Mouse (Mus musculus): ENCODE measurements around the gene Flt3l. TPM values are rescaled to one million over a fixed set of nuclear protein-coding genes. Genes with fewer than 3 reads are reported as not detected.
"Not testable (repeated sequence)": the region's sequence is repeated elsewhere in the genome, so short reads cannot be mapped to it uniquely, and the experiment has no call there.

The Flt3l gene
- polyA plus RNA-seq, 1 experiment from 2014 or later: 2.0 TPM

GRCm38 (mm10) chr7:45119780-45120709 lies 16.2 kb downstream of the Flt3l start:
- ATAC-seq (ENCODE audit: low FRiP score, low read depth): no peak

GRCm38 (mm10) chr7:45118336-45118735 lies 17.9 kb downstream of the Flt3l start:
- Histone ChIP-seq H3K27ac (replicated peaks) (no peak overlapping the region), H3K9me3 (no peaks in the 10 kb centered on the region), H3K9ac (no peak overlapping the region), H3K36me3 (peaks cover 45% of the 10 kb centered on the region), H3K27me3 (no peaks in the 10 kb centered on the region), H3K4me3 (no peak overlapping the region), H3K4me2 (no peak overlapping the region), H3K4me1 (replicated peaks) (peaks cover 22% of the 10 kb centered on the region)
- 90% methylated on average over 6 of the region's 6 CpGs for WGBS
- ATAC-seq (ENCODE audit: low FRiP score, low read depth): no peak

More at GRCm38 (mm10) chr7:45119780-45120709, 16.2 kb downstream of the Flt3l start:
- no peaks in the 10 kb centered on the region for H3K9me3 ChIP-seq
- H3K27me3 ChIP-seq: no peaks in the 10 kb centered on the region
- 80% methylated on average over 5 of the region's 5 CpGs for WGBS
- no peak overlapping the region for H3K27ac ChIP-seq (replicated peaks)
- no peak overlapping the region for H3K4me3 ChIP-seq
- H3K36me3 ChIP-seq: peaks cover 45% of the 10 kb centered on the region
- no peak overlapping the region for H3K9ac ChIP-seq
- H3K4me1 ChIP-seq (replicated peaks): peaks cover 30% of the 10 kb centered on the region
- H3K4me2 ChIP-seq: no peak overlapping the region

GRCm38 (mm10) chr7:45117566-45117965 lies 18.7 kb downstream of the Flt3l start:
- Histone ChIP-seq H3K4me3 (no peak overlapping the region), H3K9me3 (no peaks in the 10 kb centered on the region), H3K9ac (no peak overlapping the region), H3K27me3 (no peaks in the 10 kb centered on the region), H3K36me3 (peaks cover 38% of the 10 kb centered on the region), H3K4me2 (no peak overlapping the region), H3K4me1 (replicated peaks) (peaks cover 14% of the 10 kb centered on the region), H3K27ac (replicated peaks) (no peak overlapping the region)
- no peak for ATAC-seq (ENCODE audit: low FRiP score, low read depth)
- 78% methylated on average over 8 of the region's 8 CpGs for WGBS

GRCm38 (mm10) chr7:45113476-45113875 lies 22.8 kb downstream of the Flt3l start:
- no peaks in the 10 kb centered on the region for H3K27me3 ChIP-seq
- no peak for ATAC-seq (ENCODE audit: low FRiP score, low read depth)
- H3K27ac ChIP-seq (replicated peaks): no peak overlapping the region

GRCm38 (mm10) chr7:45112529-45112928 lies 23.7 kb downstream of the Flt3l start:
- Histone ChIP-seq H3K27me3 (no peaks in the 10 kb centered on the region), H3K27ac (replicated peaks) (no peak overlapping the region), H3K4me3 (no peak overlapping the region), H3K4me2 (no peak overlapping the region), H3K9me3 (no peaks in the 10 kb centered on the region), H3K4me1 (replicated peaks) (no peaks in the 10 kb centered on the region), H3K9ac (no peak overlapping the region), H3K36me3 (0 out of 2 replicates have a peak, but pooled peaks cover 3% of the 10 kb centered on the region)
- ATAC-seq (ENCODE audit: low FRiP score, low read depth): no peak
- WGBS: 86% methylated on average over 3 of the region's 3 CpGs

More at GRCm38 (mm10) chr7:45113476-45113875, 22.8 kb downstream of the Flt3l start:
- Histone ChIP-seq H3K9me3 (no peaks in the 10 kb centered on the region), H3K4me3 (no peak overlapping the region), H3K9ac (no peak overlapping the region), H3K36me3 (0 out of 2 replicates have a peak, but pooled peaks cover 3% of the 10 kb centered on the region), H3K4me1 (replicated peaks) (no peaks in the 10 kb centered on the region), H3K4me2 (no peak overlapping the region)
- WGBS: 87% methylated on average over 2 of the region's 2 CpGs

- no peak overlapping the region for H3K27ac ChIP-seq (replicated peaks)
- no peak for ATAC-seq (ENCODE audit: low FRiP score, low read depth)
- no peak overlapping the region for H3K9ac ChIP-seq
- H3K27me3 ChIP-seq: no peaks in the 10 kb centered on the region
- H3K4me3 ChIP-seq: no peak overlapping the region
- 0 out of 2 replicates have a peak, but pooled peaks cover 3% of the 10 kb centered on the region for H3K36me3 ChIP-seq
- no peaks in the 10 kb centered on the region for H3K4me1 ChIP-seq (replicated peaks)
- H3K9me3 ChIP-seq: no peaks in the 10 kb centered on the region
- WGBS: 73% methylated on average over 2 of the region's 2 CpGs
- H3K4me2 ChIP-seq: no peak overlapping the region
Observed at GRCm38 (mm10) chr7:45111940-45112339, 24.3 kb downstream of the Flt3l start.

GRCm38 (mm10) chr7:45110089-45110488 lies 26.1 kb downstream of the Flt3l start:
- WGBS: 93% methylated on average over 4 of the region's 4 CpGs
- not testable (repeated sequence) for ATAC-seq (ENCODE audit: low FRiP score, low read depth); H3K9me3 ChIP-seq; H3K4me3 ChIP-seq; H3K9ac ChIP-seq; H3K4me2 ChIP-seq; H3K27ac ChIP-seq (replicated peaks); H3K27me3 ChIP-seq; H3K4me1 ChIP-seq (replicated peaks); H3K36me3 ChIP-seq

- Histone ChIP-seq H3K27ac (replicated peaks) (no peak overlapping the region), H3K4me1 (replicated peaks) (no peaks in the 10 kb centered on the region), H3K9ac (no peak overlapping the region), H3K4me3 (no peak overlapping the region), H3K36me3 (no peaks in the 10 kb centered on the region), H3K27me3 (no peaks in the 10 kb centered on the region), H3K4me2 (no peak overlapping the region), H3K9me3 (no peaks in the 10 kb centered on the region)
- no peak for ATAC-seq (ENCODE audit: low FRiP score, low read depth)
- WGBS: 67% methylated on average over 5 of the region's 5 CpGs
Observed at GRCm38 (mm10) chr7:45107052-45107645, 29.1 kb downstream of the Flt3l start.

GRCm38 (mm10) chr7:45106441-45106840 lies 29.8 kb downstream of the Flt3l start:
- no peak overlapping the region for H3K9ac ChIP-seq
- H3K4me3 ChIP-seq: no peak overlapping the region
- ATAC-seq (ENCODE audit: low FRiP score, low read depth): no peak
- 25% methylated on average over 6 of the region's 6 CpGs for WGBS
- H3K9me3 ChIP-seq: no peaks in the 10 kb centered on the region
- H3K4me2 ChIP-seq: no peak overlapping the region
- H3K4me1 ChIP-seq (replicated peaks): no peaks in the 10 kb centered on the region
- no peaks in the 10 kb centered on the region for H3K27me3 ChIP-seq
- H3K27ac ChIP-seq (replicated peaks): no peak overlapping the region
- no peaks in the 10 kb centered on the region for H3K36me3 ChIP-seq

- Histone ChIP-seq H3K9ac (no peak overlapping the region), H3K27ac (replicated peaks) (no peak overlapping the region), H3K36me3 (no peaks in the 10 kb centered on the region), H3K4me3 (no peak overlapping the region), H3K4me2 (no peak overlapping the region), H3K4me1 (replicated peaks) (no peaks in the 10 kb centered on the region), H3K9me3 (no peaks in the 10 kb centered on the region), H3K27me3 (no peaks in the 10 kb centered on the region)
- no peak for ATAC-seq (ENCODE audit: low FRiP score, low read depth)
- WGBS: 83% methylated on average over 8 of the region's 8 CpGs
Observed at GRCm38 (mm10) chr7:45105491-45105890, 30.7 kb downstream of the Flt3l start.

GRCm38 (mm10) chr7:45104941-45105340 lies 31.3 kb downstream of the Flt3l start:
- H3K27ac ChIP-seq (replicated peaks): no peak overlapping the region
- H3K9me3 ChIP-seq: no peaks in the 10 kb centered on the region
- H3K4me3 ChIP-seq: no peak overlapping the region
- no peaks in the 10 kb centered on the region for H3K36me3 ChIP-seq
- WGBS: 83% methylated on average over 5 of the region's 5 CpGs
- H3K9ac ChIP-seq: no peak overlapping the region
- H3K4me1 ChIP-seq (replicated peaks): no peaks in the 10 kb centered on the region
- H3K27me3 ChIP-seq: no peaks in the 10 kb centered on the region
- ATAC-seq (ENCODE audit: low FRiP score, low read depth): no peak
- no peak overlapping the region for H3K4me2 ChIP-seq

GRCm38 (mm10) chr7:45103652-45104180 lies 32.5 kb downstream of the Flt3l start, which contains the start of gene Fcgrt:
Gene Fcgrt (minus strand): TSS chr7:45103851.
- Histone ChIP-seq H3K4me1 (replicated peaks) (no peaks in the 10 kb centered on the region), H3K9me3 (no peaks in the 10 kb centered on the region), H3K4me3 (peak within 1 kb of the TSS; percentile 18; the same call in 1 of the 2 replicates), H3K4me2 (peak within 1 kb of the TSS; percentile 26), H3K36me3 (no peaks in the 10 kb centered on the region), H3K27me3 (no peaks in the 10 kb centered on the region), H3K27ac (replicated peaks) (peak within 1 kb of the TSS; percentile 50; the same call in 1 of the 2 replicates), H3K9ac (no peak within 1 kb of the TSS)
- 69% methylated on average over 7 of the region's 7 CpGs for WGBS
- ATAC-seq (ENCODE audit: low FRiP score, low read depth): peak; percentile 78

Data from hindbrain, embryonic 15.5 days (tissue).